Mouse (Mus musculus) left cerebral cortex, adult 8-10 months (tissue): ENCODE data around the gene Dph5. TPM values are rescaled to one million over a fixed set of nuclear protein-coding genes. Genes with fewer than 3 reads are reported as not detected.
"Not testable (repeated sequence)": the region's sequence is repeated elsewhere in the genome, so short reads cannot be mapped to it uniquely, and the experiment has no call there.

Experiments used
- DNase-seq, 2 experiments: peaks; one replicate each; pipeline ENCODE4 v3.0.0; 2022; ENCODE audit warnings: low spot score in 2 of 2
- total RNA-seq, 4 experiments: library from RNA; stranded (reverse); gene quantifications; 2 replicates each; pipeline ENCODE4 v1.2.4; 2022

Dph5 gene
- total RNA-seq, 4 experiments from 2014 or later = 11.3 to 16.8 (median 13.2) TPM

DNA sequence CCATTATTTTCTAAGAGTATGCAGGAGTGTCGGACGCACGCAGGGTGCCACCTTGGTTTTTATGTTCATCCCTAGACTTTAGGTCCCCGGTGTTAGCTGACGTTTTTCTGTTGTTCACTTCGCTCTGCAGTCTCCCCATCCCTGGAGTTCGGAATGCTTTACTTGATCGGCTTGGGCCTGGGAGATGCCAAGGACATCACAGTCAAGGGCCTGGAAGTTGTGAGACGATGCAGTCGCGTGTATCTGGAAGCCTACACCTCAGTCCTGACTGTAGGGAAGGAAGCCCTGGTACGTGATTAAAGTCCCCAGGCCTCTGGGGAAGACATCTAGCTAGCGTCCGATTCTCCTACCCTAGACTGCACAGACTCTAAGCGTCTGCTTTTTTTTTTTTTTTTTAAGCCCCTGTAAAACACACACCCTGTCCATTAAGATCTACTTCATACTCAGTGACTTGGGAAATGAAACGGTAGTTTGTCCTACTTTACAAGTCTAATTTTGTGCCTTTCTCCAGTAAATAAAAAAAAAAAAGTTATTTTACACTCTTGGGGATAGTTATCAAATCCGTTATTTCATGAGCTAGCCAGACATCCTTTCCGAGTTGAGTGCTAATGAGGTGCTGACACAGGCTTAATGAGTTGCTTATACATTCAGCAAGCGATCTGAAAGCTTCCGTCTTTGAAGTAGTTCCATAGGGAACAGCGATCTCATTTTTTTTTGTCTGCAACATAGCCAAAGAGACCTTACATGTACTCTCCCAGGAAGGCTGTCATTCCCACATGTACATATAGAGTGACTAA, 871 bp downstream of the Dph5 start:
- no peak for DNase-seq

GRCm38 (mm10) chr3:115892341-115892740, 4.7 kb downstream of the Dph5 start:
- no peak for DNase-seq

GRCm38 (mm10) chr3:115893166-115893565, 5.5 kb downstream of the Dph5 start:
- no peak for DNase-seq

- DNase-seq = no peak
These were observed 10.8 kb downstream of the Dph5 start for GRCm38 (mm10) chr3:115898354-115898948.

DNA sequence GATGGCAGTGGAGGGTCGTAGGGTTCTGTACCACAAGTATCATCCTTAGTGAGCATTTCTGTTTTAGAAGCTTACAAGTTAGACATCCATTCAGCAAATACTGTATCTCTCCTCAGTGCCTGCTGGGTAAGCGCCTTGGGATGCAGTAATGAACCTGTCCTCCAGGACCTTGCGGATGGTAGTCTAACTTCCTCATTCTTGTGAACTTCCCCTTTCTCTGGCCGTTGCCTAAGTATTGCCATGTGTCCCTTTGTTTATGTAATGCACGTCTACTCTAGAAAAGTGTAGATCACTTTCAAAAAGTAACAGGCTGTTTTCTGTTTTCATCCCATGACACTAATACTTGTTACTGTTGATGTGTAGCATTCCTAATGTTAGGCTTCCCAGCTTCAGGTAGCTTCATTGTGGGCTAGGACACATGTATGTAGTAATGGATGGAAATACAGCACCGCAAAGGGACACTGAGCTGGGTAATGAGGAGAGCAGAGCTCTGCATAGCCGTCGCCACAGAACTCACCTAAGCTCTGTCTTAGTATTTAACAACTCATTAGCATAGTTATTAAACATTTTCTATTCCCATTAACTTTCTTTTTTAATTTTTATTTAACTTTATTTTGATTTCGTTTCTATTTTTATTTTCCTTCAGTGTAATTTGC, 14.8 kb downstream of the Dph5 start:
- DNase-seq = no peak

- no peak for DNase-seq
These were observed 17.4 kb downstream of the Dph5 start for GRCm38 (mm10) chr3:115905067-115905466.

GRCm38 (mm10) chr3:115905567-115905966, 17.9 kb downstream of the Dph5 start:
- no peak for DNase-seq

GRCm38 (mm10) chr3:115907406-115907805, 19.8 kb downstream of the Dph5 start:
- not testable (repeated sequence) for DNase-seq

DNA sequence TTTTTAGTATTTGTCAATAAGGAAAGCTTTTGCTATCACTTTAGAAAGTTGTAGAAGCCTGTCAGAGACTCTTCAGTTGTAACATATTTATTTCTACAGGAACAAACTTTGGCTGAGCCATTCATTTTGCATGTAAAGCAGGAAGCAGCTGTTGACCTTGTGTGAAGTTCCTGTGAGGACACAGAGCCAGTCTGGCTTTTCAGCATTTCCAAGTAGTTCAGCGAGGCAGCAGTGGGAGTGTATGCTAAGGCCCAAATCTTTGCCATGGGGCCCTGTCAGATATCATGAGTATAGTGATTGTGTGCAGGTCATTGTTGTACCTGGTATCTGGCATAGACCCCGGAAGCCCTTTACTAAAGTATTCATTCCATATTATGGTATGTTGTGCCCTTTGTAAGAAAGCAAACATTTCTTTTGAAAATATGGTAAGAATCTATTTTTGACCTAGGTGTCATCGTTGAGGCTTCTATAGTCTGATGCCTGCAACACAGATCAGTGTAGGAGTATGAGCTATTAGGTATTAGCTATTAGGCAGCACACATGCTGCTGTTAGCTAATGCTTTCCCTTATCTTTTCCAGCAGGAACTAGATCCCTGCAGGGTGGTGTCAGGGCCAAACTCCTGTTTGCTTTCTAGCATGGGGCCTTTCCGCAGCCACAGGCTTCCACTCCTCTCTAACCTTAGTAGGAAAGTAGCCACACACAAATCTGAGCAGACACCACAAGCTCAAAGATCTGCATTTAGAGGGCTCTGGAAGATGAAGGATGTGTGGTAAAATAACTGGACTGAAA, 37.0 kb downstream of the Dph5 start:
- no peak for DNase-seq

GRCm38 (mm10) chr3:115926531-115926930, 38.9 kb downstream of the Dph5 start:
- DNase-seq = no peak

DNA sequence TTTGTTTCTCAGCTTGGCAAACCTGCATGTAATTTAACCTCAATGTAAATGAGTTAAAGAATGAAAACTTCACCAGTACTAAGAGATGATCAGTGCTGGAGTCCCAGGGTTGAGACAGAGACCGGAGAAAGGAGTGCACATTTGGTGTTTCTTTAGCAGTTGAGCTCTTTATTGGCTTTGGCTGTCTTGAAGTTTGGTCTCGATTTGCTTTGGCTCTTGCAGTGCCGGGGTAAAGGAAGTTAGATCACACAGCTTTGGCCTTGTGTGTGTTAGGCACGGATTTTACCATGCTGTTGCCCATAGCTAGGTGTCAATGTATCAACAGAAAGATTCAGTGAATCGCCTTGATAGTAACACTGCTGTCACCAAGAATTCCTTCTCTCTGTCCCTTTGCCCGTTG, 44.1 kb downstream of the Dph5 start:
- DNase-seq = no peak

- peak in 1 of 2 experiments; percentile 63 for DNase-seq
These were observed 45.9 kb downstream of the Dph5 start for GRCm38 (mm10) chr3:115933293-115934186.

GRCm38 (mm10) chr3:115936734-115937599, 49.3 kb downstream of the Dph5 start:
- DNase-seq = no peak

GRCm38 (mm10) chr3:115937807-115938206, 50.2 kb downstream of the Dph5 start:
- DNase-seq = no peak

- no peak for DNase-seq
These were observed 52.9 kb downstream of the Dph5 start for GRCm38 (mm10) chr3:115940510-115940909.

- no peak for DNase-seq
These were observed 53.8 kb downstream of the Dph5 start for GRCm38 (mm10) chr3:115941464-115941863.

DNA sequence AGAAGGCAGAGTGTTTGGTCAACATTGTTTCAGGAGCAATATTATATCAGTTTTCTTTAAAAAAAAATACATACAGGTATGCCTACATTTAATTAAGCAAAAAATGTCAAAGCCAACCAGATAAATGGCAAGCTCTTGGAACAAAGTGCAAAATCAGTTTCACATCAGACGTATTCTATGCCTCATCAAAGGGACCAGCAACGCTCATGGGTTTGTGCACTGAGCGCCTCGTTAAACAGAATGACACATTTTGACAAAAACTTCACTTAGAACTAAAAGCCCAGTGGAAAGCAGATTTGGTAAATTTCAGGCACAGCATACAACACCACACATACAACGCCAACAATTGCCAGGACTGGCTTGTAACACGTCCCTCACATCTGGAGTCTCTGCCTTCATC, 56.7 kb downstream of the Dph5 start:
- DNase-seq = no peak

GRCm38 (mm10) chr3:115946272-115946671, 58.6 kb downstream of the Dph5 start:
- no peak for DNase-seq

DNA sequence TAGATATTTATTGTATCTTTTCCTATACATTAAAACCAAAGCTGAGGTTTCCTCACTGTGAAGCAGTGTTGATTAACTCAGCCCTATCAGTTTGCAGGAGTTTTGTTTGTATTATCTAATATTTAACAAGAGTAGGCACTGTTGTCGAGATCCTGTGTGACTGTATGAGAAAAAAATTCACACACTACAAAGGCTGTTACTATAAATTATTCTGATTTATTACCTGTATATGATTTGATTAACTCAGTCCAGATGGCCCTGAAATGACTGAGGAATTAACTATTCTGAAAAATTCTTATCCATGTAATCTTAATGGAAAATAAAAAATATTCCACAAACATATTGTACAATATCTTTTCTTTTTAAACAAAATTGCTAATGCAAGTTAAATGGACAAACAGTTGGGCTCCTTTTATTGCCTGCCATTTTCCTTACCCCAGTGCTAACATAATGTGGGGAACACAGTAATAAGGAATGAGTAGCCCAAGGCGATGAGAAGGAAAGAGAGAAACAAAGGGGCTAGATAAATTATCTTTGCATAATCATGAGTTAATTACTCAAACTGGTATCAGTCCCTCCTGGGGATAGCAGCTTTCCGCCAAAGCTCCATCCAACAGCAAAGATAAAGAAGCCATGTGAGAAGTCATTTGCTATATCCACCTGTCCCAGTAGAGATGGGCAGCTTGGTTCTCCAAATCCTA, 61.7 kb downstream of the Dph5 start:
- no peak for DNase-seq
